Mouse (Mus musculus) neural tube, embryonic 15.5 days (tissue): ENCODE results near the gene Srgn. TPM values are rescaled to one million over a fixed set of nuclear protein-coding genes. Genes with fewer than 3 reads are reported as not detected.
"Not testable (repeated sequence)": the region's sequence is repeated elsewhere in the genome, so short reads cannot be mapped to it uniquely, and the experiment has no call there.

ENCODE experiments used
- ATAC-seq: fragments of 200-750 bp; cut with Nextera tagmentation; 2 replicates; pipeline ENCODE4 v1.8.0; 2017; ENCODE audit warnings: mild to moderate bottlenecking, moderate TSS enrichment, moderate library complexity; ENCODE audit not compliant: low FRiP score
- H3K27ac ChIP-seq: fragments of 300-500 bp; sonication (generic); replicated peaks from 2 replicates; pipeline ENCODE4 v1.5.1; 2015; ENCODE audit warnings: mild to moderate bottlenecking, inconsistent platforms
- H3K27me3 ChIP-seq: fragments of 300-500 bp; sonication (generic); replicated peaks from 2 replicates; pipeline ENCODE4 v1.6.1; 2015; ENCODE audit warnings: inconsistent platforms
- H3K36me3 ChIP-seq: fragments of 300-500 bp; sonication (generic); 2 replicates; pipeline ENCODE4 v1.6.1; 2015; ENCODE audit warnings: inconsistent platforms
- H3K4me1 ChIP-seq: fragments of 300-500 bp; sonication (generic); 2 replicates; pipeline ENCODE4 v1.6.1; 2015; ENCODE audit warnings: inconsistent platforms
- H3K4me2 ChIP-seq: fragments of 300-500 bp; sonication (generic); 2 replicates; pipeline ENCODE4 v1.6.1; 2015; ENCODE audit warnings: inconsistent platforms, mild to moderate bottlenecking, moderate library complexity
- H3K4me3 ChIP-seq: fragments of 300-500 bp; sonication (generic); replicated peaks from 2 replicates; pipeline ENCODE4 v1.5.1; 2015; ENCODE audit warnings: mild to moderate bottlenecking, inconsistent platforms
- H3K9ac ChIP-seq: fragments of 300-500 bp; sonication (generic); replicated peaks from 2 replicates; pipeline ENCODE4 v1.6.1; 2015; ENCODE audit warnings: mild to moderate bottlenecking, inconsistent platforms
- H3K9me3 ChIP-seq: fragments of 300-500 bp; sonication (generic); replicated peaks from 2 replicates; pipeline ENCODE4 v1.6.1; 2016; ENCODE audit warnings: inconsistent platforms
- WGBS: fragments of 180-500 bp; shearing (Covaris S2); methylation state at CpG from one replicate; pipeline ENCODE4 v1.1.7; 2015; ENCODE audit warnings: mixed read lengths; 5-methylcytosine and 5-hydroxymethylcytosine counted together
- polyA plus RNA-seq: library from polyadenylated mRNA; unstranded; fragments of >200 nt; fragmentation: Nextera tagmentation; extraction: Ambion mirVana; gene quantifications from 2 replicates; pipeline ENCODE4 v1.2.1, GENCODE M21; 2015

Srgn gene
- polyA plus RNA-seq, 1 experiment from 2014 or later, result 10.1 TPM

DNA sequence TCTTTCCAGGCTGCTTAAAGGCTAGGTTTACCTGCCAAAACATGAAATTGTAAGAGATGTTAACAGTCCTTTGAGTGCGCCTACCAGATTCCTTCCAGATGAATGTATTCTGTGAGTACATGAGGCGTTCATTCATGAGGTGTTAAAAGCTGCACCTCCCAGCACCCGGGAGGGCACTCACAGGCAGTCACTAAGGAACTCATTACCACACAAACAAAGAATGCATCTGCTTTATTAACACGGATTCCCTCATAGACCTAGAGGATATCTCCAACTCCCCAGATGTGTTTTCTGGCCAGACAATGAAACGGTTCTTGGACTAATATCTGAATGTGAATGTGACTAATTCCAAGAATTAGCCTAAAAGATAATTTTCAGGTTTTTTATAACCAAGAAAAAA, 56.1 kb downstream of the Srgn start:
- 35% methylated on average over 5 of the region's 5 CpGs for WGBS
- H3K4me2 ChIP-seq, result no peak overlapping the region
- no peak for ATAC-seq
- H3K9ac ChIP-seq, result no peak overlapping the region
- H3K4me3 ChIP-seq, result no peak overlapping the region
- no peaks in the 10 kb centered on the region for H3K4me1 ChIP-seq
- no peaks in the 10 kb centered on the region for H3K9me3 ChIP-seq
- peaks cover 8% of the 10 kb centered on the region; the same call in 1 of the 2 replicates for H3K36me3 ChIP-seq
- H3K27ac ChIP-seq, result no peak overlapping the region
- H3K27me3 ChIP-seq, result no peaks in the 10 kb centered on the region

DNA sequence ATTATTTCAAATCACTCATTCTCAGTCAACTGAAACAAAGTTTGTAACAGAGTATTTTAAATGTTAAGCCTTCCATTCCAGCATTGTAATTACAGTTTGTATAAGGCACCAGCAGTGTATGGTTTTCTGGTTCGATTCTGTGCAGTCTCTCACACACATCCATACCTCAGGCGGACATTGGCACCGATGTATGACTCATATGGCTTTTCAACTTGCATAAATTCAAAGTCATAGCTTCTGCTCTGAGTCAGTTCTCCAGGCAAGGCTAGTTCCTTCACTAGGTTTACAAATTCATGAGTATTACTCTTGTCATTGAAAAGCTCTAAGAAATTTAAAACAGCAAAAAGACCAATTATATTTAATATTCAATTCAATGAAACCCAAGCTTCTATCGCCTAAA, 57.5 kb downstream of the Srgn start:
- no peak overlapping the region for H3K27ac ChIP-seq
- 95% methylated on average over 4 of the region's 4 CpGs for WGBS
- no peak for ATAC-seq

DNA sequence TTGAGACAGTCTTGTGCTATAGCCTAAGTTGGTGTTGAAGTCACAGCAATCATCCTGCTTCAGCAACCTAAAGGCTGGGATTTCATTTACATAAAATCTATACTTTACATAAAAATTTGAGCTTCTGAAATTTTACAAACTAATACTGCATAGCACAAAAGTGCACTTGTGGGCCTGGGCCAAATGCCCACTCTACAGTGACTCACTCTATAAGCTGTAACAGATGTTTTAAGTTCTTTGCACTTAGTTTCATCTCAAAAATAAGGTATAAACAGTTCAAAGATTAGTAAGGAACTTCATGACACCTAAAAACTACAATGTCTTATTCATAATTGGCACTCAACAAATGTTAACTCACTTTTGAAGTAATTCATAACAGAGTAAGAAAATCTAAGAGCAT, 65.9 kb downstream of the Srgn start:
- H3K27me3 ChIP-seq, result no peaks in the 10 kb centered on the region
- H3K4me1 ChIP-seq, result no peaks in the 10 kb centered on the region
- H3K4me2 ChIP-seq, result no peak overlapping the region
- H3K9ac ChIP-seq, result no peak overlapping the region
- peaks cover 45% of the 10 kb centered on the region for H3K36me3 ChIP-seq
- H3K4me3 ChIP-seq, result no peak overlapping the region
- H3K27ac ChIP-seq, result no peak overlapping the region
- H3K9me3 ChIP-seq, result no peaks in the 10 kb centered on the region
- no peak for ATAC-seq

More for the DNA sequence above, 57.5 kb downstream of the Srgn start:
- H3K27me3 ChIP-seq, result no peaks in the 10 kb centered on the region
- no peaks in the 10 kb centered on the region for H3K9me3 ChIP-seq
- no peak overlapping the region for H3K4me2 ChIP-seq
- H3K4me1 ChIP-seq, result no peaks in the 10 kb centered on the region
- no peak overlapping the region for H3K4me3 ChIP-seq
- H3K9ac ChIP-seq, result no peak overlapping the region
- H3K36me3 ChIP-seq, result peaks cover 14% of the 10 kb centered on the region; the same call in 1 of the 2 replicates

DNA sequence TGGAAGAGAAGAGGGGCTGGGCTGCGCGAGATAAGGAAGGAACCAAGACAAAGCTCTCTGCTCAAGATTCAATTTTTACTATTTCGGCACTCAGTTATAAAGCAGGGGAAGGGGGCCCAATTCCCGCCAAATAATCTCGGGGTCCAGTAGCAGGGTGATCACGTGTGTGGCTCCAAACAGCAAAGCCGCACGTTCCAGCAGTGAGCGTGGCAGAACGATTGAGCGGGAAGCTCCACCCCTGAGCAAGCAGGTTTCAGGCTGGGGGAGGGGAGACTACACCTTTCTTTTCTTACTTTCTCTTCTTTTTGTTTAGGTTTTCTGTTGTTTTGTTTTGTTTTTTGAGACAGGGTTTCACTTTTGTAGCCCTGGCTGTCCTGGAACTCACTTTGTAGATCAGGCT, 75.2 kb downstream of the Srgn start:
- not testable (repeated sequence) for H3K9ac ChIP-seq, H3K27me3 ChIP-seq, H3K27ac ChIP-seq, H3K4me2 ChIP-seq, ATAC-seq, H3K9me3 ChIP-seq, H3K4me3 ChIP-seq
- H3K4me1 ChIP-seq, result peaks cover 18% of the 10 kb centered on the region
- H3K36me3 ChIP-seq, result peaks cover 22% of the 10 kb centered on the region
- WGBS, result 72% methylated on average over 11 of the region's 11 CpGs

DNA sequence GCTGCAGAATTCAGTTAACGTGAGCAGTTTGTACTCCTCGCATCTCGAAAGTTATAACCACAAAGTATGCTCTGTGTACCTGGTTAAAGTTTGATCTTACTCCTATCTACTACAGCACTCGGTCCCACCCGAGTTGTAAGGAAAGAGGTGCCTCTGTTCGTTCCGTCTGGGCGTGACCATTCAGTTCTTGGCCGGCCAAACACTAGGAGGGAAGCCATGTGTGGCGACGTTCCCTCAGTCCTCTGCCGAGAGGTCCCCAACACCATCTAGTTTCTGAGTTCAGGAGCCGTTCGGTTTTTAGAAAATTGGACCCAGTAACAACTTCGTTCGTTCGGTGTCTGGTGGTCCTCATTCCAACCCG, 77.0 kb downstream of the Srgn start:
- ATAC-seq, result peak; percentile 40; the same call in 1 of the 2 replicates
- Histone ChIP-seq H3K9me3 (no peaks in the 10 kb centered on the region), H3K27ac (peak overlapping the region; percentile 96), H3K36me3 (peaks cover 23% of the 10 kb centered on the region), H3K4me1 (peaks cover 18% of the 10 kb centered on the region), H3K27me3 (no peaks in the 10 kb centered on the region), H3K9ac (peak overlapping the region; percentile 97), H3K4me2 (peak overlapping the region; percentile 78), H3K4me3 (peak overlapping the region; percentile 98)
- 41% methylated on average over 18 of the region's 18 CpGs for WGBS

DNA sequence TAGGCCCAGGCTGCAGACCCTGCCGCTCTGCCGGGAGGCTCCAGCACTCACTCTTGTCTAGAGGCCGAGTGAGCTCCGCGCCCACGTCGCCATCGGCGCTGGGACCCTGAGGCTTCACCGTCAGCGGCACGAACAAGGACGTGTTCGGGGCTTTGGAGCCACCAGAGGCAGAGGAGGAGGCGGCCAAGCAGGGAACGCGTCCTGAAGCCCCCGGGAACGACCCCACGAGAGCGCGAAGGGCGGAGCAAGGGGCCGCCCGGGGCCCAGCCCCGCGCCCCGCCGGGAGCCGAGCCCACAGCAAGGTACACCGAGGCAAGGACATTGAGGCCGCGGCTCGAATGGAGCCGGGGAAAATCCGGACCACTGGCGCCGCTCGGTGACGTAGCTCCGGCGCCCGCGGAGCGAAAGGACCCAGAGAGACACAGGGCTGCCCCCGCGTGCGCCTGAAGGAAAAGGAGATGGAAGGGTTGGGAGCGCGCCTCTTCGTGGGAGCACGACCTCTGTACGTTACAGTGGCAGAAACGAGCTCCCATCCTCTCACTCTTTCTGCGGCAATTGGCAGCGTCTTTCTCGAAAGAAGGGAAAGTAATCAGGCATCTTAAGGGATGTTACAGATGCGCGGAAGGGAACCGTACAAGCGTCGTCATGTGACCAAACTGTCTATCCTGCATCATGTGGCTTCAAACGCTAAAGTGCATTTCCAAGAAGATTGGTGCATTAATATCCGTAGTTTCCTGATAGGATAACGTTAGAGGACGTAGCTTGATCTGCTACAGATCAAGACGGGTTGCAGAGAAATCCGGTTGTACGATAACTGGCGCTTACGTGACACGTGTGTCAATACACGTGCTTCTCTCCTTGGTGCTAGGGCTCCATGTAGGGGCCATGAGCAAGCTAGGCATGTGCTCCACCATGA, 77.6 kb downstream of the Srgn start, which contains the start of the genes 4930507D05Rik and Supv3l1:
Gene 4930507D05Rik, plus strand, starts transcription at position 126 of the 916 bp plus-strand sequence.
Gene Supv3l1, minus strand, starts transcription at position 375 of the 916 bp plus-strand sequence.
- Histone ChIP-seq H3K27ac (peak within 1 kb of the TSS; percentile 96), H3K36me3 (peaks cover 25% of the 10 kb centered on the region), H3K4me3 (peak within 1 kb of the TSS; percentile 98), H3K4me1 (peaks cover 18% of the 10 kb centered on the region), H3K27me3 (no peaks in the 10 kb centered on the region), H3K9ac (peak within 1 kb of the TSS; percentile 97), H3K9me3 (no peaks in the 10 kb centered on the region), H3K4me2 (peak within 1 kb of the TSS; percentile 78)
- WGBS, result under 1% methylated on average over 73 of the region's 73 CpGs
- ATAC-seq, result peak; percentile 94

Other genes with a start within 250 kb of the Srgn start
- 134 and 146 TPM in 2 replicates for gene Hk1, start 147.5 kb downstream of the Srgn start, polyA plus RNA-seq
- gene Hkdc1, start 105.0 kb downstream of the Srgn start, polyA plus RNA-seq, result 0.60 and 1.3 TPM in 2 replicates
- 1.3 and 1.7 TPM in 2 replicates for gene 4930507D05Rik, start 78.0 kb downstream of the Srgn start, polyA plus RNA-seq
- gene Supv3l1, start 77.7 kb downstream of the Srgn start, polyA plus RNA-seq, result 19.9 and 20.9 TPM in 2 replicates
- gene Vps26a, start 40.6 kb downstream of the Srgn start, polyA plus RNA-seq, result 56.4 and 62.4 TPM in 2 replicates
- 68.7 and 75.5 TPM in 2 replicates for gene Kif1bp, start 51.0 kb upstream of the Srgn start, polyA plus RNA-seq
- gene Ddx21, start 74.8 kb upstream of the Srgn start, polyA plus RNA-seq, result 12.0 and 14.3 TPM in 2 replicates
- 80.6 and 89.4 TPM in 2 replicates for gene Ddx50, start 123.8 kb upstream of the Srgn start, polyA plus RNA-seq
- gene Stox1, start 198.7 kb upstream of the Srgn start, polyA plus RNA-seq, result 3.2 and 3.3 TPM in 2 replicates